Mouse (Mus musculus) spleen, adult 2 months (tissue): ENCODE measurements around the gene Umad1. TPM values are rescaled to one million over a fixed set of nuclear protein-coding genes. Genes with fewer than 3 reads are reported as not detected.

Experiments
- DNase-seq, 2 experiments: peaks; one replicate each; pipeline versions ENCODE4 v3.0.0 to v3.0.0-alpha.2; 2012 to 2021; ENCODE audit warnings: low spot score in 2 of 2, low read depth in 1 of 2
- H3K27ac ChIP-seq: fragments of 200-500 bp; 2 replicates; pipeline ENCODE4 v1.5.1; 2012; ENCODE audit warnings: low read length, inconsistent platforms; ENCODE audit not compliant: insufficient read depth
- H3K27me3 ChIP-seq: fragments of 200-500 bp; 2 replicates; pipeline ENCODE4 v1.6.1; 2012; ENCODE audit warnings: mild to moderate bottlenecking, moderate library complexity, low read length, inconsistent platforms; ENCODE audit not compliant: control insufficient read depth, insufficient read depth
- H3K36me3 ChIP-seq: fragments of 200-500 bp; 2 replicates; pipeline ENCODE4 v1.6.1; 2012; ENCODE audit warnings: mild to moderate bottlenecking, low read length, inconsistent platforms; ENCODE audit not compliant: control insufficient read depth, insufficient read depth
- H3K4me1 ChIP-seq: fragments of 200-500 bp; 2 replicates; pipeline ENCODE4 v1.6.1; 2011; ENCODE audit warnings: inconsistent platforms; ENCODE audit not compliant: control insufficient read depth, insufficient read depth, insufficient read length
- H3K4me3 ChIP-seq: fragments of 200-500 bp; 2 replicates; pipeline ENCODE4 v1.5.1; 2011; ENCODE audit warnings: mild to moderate bottlenecking, inconsistent platforms; ENCODE audit not compliant: insufficient read depth, insufficient read length; ENCODE audit errors: extremely low read depth
- CTCF ChIP-seq: fragments of 200-500 bp; IDR thresholded peaks from 2 replicates; pipeline ENCODE4 v1.5.1; 2011; ENCODE audit warnings: mild to moderate bottlenecking, inconsistent platforms; ENCODE audit not compliant: insufficient read depth, insufficient read length, insufficient replicate concordance; ENCODE audit errors: extremely low read depth
- POLR2A ChIP-seq: fragments of 200-500 bp; IDR thresholded peaks from 2 replicates; pipeline ENCODE4 v1.6.1; 2011; ENCODE audit warnings: low read depth, low read length, inconsistent platforms
- WGBS: fragments of 180-500 bp; shearing (Covaris S2); methylation state at CpG from one replicate; pipeline ENCODE4 v1.1.7; 2018; 5-methylcytosine and 5-hydroxymethylcytosine counted together
- polyA plus RNA-seq: library from polyadenylated mRNA; depleted of rRNA; stranded (reverse); fragments of >200 nt; gene quantifications from 2 replicates; pipeline ENCODE4 v1.2.3, GENCODE M21; 2012; rRNA removed

The Umad1 gene
- polyA plus RNA-seq = 6.8 and 8.5 TPM in 2 replicates

DNA sequence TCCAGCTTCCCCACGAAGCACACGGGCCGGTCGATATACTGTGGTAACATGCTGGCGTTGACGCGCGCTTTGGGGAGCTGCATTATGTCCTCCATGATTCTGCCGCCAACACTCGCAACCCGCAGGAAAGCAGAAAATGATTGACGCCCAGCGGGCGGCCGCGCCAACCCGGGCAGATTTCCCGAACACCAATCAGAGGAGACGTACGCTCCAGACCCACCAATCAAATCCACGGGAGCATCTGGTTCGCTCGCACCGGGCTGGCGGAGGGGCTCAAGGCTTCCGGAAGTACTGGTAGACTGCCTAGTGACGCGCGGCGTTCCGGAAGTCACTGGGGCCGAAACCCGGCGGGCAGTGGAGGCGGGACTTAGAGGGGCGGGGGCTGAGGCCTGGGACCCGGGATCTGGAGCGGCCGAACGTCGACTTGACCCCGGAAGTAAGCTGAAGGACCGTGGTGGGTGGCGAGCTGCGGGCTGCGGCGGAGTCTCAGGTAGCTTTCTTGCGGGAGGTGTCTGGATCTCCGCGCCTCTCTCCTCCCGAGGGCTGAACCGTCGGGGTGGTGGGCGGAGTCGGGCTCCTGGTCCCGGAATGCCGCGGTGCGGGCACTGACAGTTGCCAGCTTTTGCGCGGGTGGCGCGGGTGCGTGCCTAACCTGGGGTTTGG, at the start of gene Umad1, which contains the start of the genes Rpa3 and Gm45062:
Gene Umad1, plus strand, starts transcription at position 285 of the 663 bp plus-strand sequence.
Gene Rpa3, minus strand, starts transcription at position 170 of the 663 bp plus-strand sequence.
Gene Gm45062, plus strand, starts transcription at position 447 of the 663 bp plus-strand sequence.
- Histone ChIP-seq H3K36me3 (no peaks in the 10 kb centered on the region), H3K4me3 (peak within 1 kb of the TSS; percentile 85), H3K27me3 (no peaks in the 10 kb centered on the region), H3K27ac (peak within 1 kb of the TSS; percentile 86), H3K4me1 (no peaks in the 10 kb centered on the region)
- TF ChIP-seq CTCF = no peak
- TF ChIP-seq POLR2A = peak; percentile 38; the same call in 1 of the 2 replicates
- under 1% methylated on average over 59 of the region's 64 CpGs for WGBS
- peak; percentile 94 to 97 for DNase-seq

DNA sequence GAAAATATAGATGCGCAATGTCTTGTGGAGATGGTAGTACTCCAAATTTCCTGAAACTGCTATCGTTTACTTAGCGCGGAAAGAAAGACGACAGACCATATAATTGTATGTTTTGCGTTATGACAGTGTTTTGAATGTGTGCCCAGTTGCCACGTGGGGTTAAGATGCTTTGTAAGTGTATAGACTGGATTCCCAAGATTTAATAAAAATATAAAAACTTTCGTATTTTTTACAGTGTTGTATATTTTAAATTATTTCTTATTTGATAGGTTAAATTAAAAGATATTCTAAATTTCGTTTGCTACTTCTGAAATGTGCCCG, 49.3 kb upstream of the Umad1 start:
- H3K27me3 ChIP-seq = no peaks in the 10 kb centered on the region
- H3K4me3 ChIP-seq = peak overlapping the region; percentile 90
- H3K4me1 ChIP-seq = peaks cover 2% of the 10 kb centered on the region; the same call in 1 of the 2 replicates
- H3K36me3 ChIP-seq = 0 out of 2 replicates have a peak, but pooled peaks cover 2% of the 10 kb centered on the region
- no peak overlapping the region for H3K27ac ChIP-seq
- no peak for DNase-seq
- whole genome bisulfite sequencing = 12% methylated on average over 10 of the region's 10 CpGs
- TF ChIP-seq POLR2A = no peak
- TF ChIP-seq CTCF = no peak

DNA sequence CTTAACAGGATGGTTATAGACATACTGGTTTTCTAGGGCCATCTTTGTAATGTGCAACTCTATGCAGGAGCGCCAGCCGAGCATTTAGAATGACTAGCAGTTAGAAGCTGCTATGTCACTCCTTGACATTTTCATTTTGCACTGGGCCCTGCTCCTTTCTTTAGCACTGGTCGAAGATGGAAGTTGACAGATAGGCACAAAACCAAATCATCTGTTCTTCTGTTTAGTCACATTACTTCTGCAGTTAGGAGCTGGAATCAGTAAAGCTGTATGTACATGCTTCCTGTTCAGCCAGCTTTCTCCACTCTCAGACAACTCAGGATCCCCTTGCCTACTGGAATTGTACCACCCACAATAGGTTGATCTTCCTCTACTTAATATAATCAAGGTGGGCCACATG, 48.4 kb upstream of the Umad1 start:
- TF ChIP-seq POLR2A = no peak
- no peak for TF ChIP-seq CTCF
- Histone ChIP-seq H3K4me3 (no peak overlapping the region), H3K27ac (no peak overlapping the region), H3K36me3 (0 out of 2 replicates have a peak, but pooled peaks cover 3% of the 10 kb centered on the region), H3K4me1 (peaks cover 2% of the 10 kb centered on the region; the same call in 1 of the 2 replicates), H3K27me3 (no peaks in the 10 kb centered on the region)
- DNase-seq = no peak
- 83% methylated on average over 3 of the region's 3 CpGs for WGBS

DNA sequence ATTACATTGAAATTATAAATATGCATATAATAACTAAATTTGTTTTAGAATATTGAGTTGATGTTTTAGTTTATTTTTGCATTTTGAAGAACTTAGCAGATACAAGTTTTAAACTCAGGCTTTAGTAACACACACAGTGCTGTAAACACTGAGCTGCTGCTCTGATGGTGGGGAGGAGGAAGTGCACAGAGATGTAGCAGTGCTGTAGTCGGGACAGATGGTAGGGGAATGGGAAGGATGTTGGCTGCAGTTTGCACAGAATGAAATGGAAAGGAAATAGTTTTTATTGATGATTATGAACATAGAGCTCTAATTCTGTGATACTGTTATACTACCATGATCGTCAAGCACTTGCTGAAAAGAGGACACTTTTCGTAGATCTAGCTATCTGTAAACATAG, 32.1 kb upstream of the Umad1 start:
- TF ChIP-seq POLR2A = no peak
- no peak for TF ChIP-seq CTCF
- Histone ChIP-seq H3K27ac (no peak overlapping the region), H3K27me3 (no peaks in the 10 kb centered on the region), H3K4me1 (no peaks in the 10 kb centered on the region), H3K4me3 (no peak overlapping the region), H3K36me3 (peaks cover 6% of the 10 kb centered on the region)
- DNase-seq = no peak
- WGBS = 81% methylated on average over 3 of the region's 3 CpGs

DNA sequence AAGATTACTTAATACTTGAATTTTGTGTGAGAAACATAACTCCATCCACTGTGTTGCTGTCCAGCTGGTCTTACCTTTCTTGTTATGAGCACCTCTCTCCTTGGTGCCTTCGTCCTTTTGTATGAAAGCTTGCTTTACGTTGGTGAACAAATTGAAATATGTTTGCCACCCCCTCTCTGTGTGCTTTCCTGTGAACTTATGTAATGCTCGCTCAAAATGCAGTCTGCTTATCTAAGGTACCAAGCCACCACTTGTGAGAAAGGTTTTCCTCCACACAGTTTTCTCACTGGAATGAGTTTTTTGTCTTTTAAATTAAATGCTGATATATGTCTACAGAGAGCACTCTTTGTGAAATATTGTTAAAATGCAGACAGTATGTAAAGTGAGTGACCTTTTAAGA, 30.5 kb upstream of the Umad1 start:
- DNase-seq = no peak
- H3K36me3 ChIP-seq = peaks cover 12% of the 10 kb centered on the region
- H3K27me3 ChIP-seq = no peaks in the 10 kb centered on the region
- no peak overlapping the region for H3K4me3 ChIP-seq
- 93% methylated on average over 3 of the region's 3 CpGs for WGBS
- no peaks in the 10 kb centered on the region for H3K4me1 ChIP-seq
- no peak for TF ChIP-seq POLR2A
- TF ChIP-seq CTCF = no peak
- no peak overlapping the region for H3K27ac ChIP-seq

DNA sequence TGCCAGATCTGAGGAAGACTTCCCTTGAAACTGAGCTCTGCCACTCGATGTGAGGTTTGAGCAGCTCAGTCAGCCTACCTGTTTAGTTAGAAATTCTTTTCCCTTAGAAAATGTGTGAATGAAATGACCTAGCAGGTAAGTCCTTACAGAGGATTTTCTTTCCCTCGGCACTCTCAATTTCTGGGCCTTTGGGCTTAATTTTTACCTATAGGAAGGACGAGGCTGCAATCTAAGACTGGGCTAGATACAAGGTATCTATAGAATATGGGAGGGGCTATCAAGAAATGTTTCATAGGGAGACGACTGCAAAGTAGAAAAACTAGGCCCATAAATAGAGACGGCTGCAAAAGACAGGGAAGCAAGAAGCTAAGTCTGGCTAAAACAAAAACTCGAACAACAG, 772 bp upstream of the Umad1 start:
- DNase-seq = no peak
- no peaks in the 10 kb centered on the region for H3K4me1 ChIP-seq
- H3K36me3 ChIP-seq = no peaks in the 10 kb centered on the region
- H3K27me3 ChIP-seq = no peaks in the 10 kb centered on the region
- TF ChIP-seq CTCF (no peak), POLR2A (no peak)
- H3K4me3 ChIP-seq = peak overlapping the region; percentile 84
- H3K27ac ChIP-seq = no peak overlapping the region
- WGBS = 3% methylated on average over 6 of the region's 6 CpGs

DNA sequence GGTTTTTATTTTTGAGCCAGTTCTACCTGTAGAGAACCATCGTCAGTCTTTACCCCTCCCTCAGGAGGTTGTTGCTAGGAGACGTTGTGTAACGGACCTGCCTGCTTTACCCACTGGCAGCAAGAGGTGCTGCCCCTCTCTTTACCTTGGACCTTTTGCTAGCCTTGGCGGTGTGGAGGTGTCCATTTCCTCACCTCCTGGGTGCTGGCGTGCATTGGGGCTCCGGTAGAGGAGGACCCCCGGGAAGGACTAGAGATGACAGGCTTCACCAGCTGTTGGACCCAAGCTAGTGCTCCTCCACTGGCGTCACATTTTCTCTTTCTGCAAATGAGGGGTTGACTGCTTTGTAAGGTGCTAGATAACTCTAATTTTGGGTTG, 568 bp downstream of the Umad1 start:
- DNase-seq = no peak
- Histone ChIP-seq H3K4me3 (peak overlapping the region; percentile 85), H3K36me3 (no peaks in the 10 kb centered on the region), H3K27ac (peak overlapping the region; percentile 86), H3K27me3 (no peaks in the 10 kb centered on the region), H3K4me1 (no peaks in the 10 kb centered on the region)
- 1% methylated on average over 8 of the region's 8 CpGs for WGBS
- TF ChIP-seq POLR2A (no peak), CTCF (no peak)
